Mouse (Mus musculus) intestine, embryonic 16.5 days (tissue): Measurements from ENCODE around the gene Dnah3. TPM values are rescaled to one million over a fixed set of nuclear protein-coding genes. Genes with fewer than 3 reads are reported as not detected.

ENCODE experiments used
- ATAC-seq: fragments of 200-750 bp; cut with Nextera tagmentation; 2 replicates; pipeline ENCODE4 v1.8.0; 2017; ENCODE audit warnings: moderate TSS enrichment, moderate library complexity
- H3K27ac ChIP-seq: fragments of 300-500 bp; sonication (generic); 2 replicates; pipeline ENCODE4 v1.5.1; 2014; ENCODE audit warnings: mild to moderate bottlenecking, low read length
- H3K27me3 ChIP-seq: fragments of 300-500 bp; sonication (generic); replicated peaks from 2 replicates; pipeline ENCODE4 v1.6.1; 2014; ENCODE audit warnings: low read length, control low read depth, mixed read lengths; ENCODE audit not compliant: control insufficient read depth, insufficient read depth
- H3K36me3 ChIP-seq: fragments of 300-500 bp; sonication (generic); 2 replicates; pipeline ENCODE4 v1.6.1; 2014; ENCODE audit warnings: low read length, control low read depth; ENCODE audit not compliant: control insufficient read depth, insufficient read depth
- H3K4me1 ChIP-seq: fragments of 300-500 bp; sonication (generic); 2 replicates; pipeline ENCODE4 v1.6.1; 2014; ENCODE audit warnings: low read length, control low read depth, mixed read lengths; ENCODE audit not compliant: control insufficient read depth, insufficient read depth
- H3K4me2 ChIP-seq: fragments of 300-500 bp; sonication (generic); 2 replicates; pipeline ENCODE4 v1.6.1; 2014; ENCODE audit warnings: low read depth, low read length, control low read depth
- H3K4me3 ChIP-seq: fragments of 300-500 bp; sonication (generic); 2 replicates; pipeline ENCODE4 v1.5.1; 2014; ENCODE audit warnings: mild to moderate bottlenecking, low read length
- H3K9ac ChIP-seq: fragments of 300-500 bp; sonication (generic); 2 replicates; pipeline ENCODE4 v1.6.1; 2014; ENCODE audit warnings: low read depth, low read length
- H3K9me3 ChIP-seq: fragments of 300-500 bp; sonication (generic); 2 replicates; pipeline ENCODE4 v1.6.1; 2016; ENCODE audit warnings: low read length, control low read depth; ENCODE audit not compliant: control insufficient read depth
- WGBS: fragments of 180-500 bp; shearing (Covaris S2); extraction: QIAGEN DNeasy Blood & Tissue Kit; methylation state at CpG from one replicate; pipeline ENCODE4 v1.1.7; 2014; 5-methylcytosine and 5-hydroxymethylcytosine counted together
- polyA plus RNA-seq: library from polyadenylated mRNA; unstranded; fragments of >200 nt; fragmentation: Nextera tagmentation; extraction: Ambion mirVana; gene quantifications from 2 replicates; pipeline ENCODE4 v1.2.1, GENCODE M21; 2015

The Dnah3 gene
- polyA plus RNA-seq, 1 experiment from 2014 or later = not detected

DNA sequence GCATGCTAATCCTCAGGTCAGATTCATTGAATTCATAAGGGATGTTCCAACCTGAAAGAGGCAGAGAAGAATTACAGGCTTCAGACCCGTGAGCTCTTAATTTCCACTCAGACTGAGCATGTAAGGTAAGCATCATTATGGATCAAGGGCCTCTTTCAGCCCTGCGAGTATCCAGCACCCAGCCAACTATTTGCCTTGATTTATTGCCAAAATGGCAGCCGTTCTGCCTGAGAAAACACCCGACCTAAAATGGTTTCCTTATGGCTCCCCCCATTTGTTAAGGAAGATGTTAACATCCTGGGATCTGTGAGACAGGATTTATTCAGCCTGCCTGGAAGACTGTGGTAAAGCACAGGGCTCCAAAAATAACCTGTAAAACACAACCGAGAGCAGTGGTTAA is 158.0 kb downstream of the Dnah3 start:
- no peak for ATAC-seq
- no peak overlapping the region for H3K27ac ChIP-seq
- WGBS = 58% methylated on average over 5 of the region's 5 CpGs

DNA sequence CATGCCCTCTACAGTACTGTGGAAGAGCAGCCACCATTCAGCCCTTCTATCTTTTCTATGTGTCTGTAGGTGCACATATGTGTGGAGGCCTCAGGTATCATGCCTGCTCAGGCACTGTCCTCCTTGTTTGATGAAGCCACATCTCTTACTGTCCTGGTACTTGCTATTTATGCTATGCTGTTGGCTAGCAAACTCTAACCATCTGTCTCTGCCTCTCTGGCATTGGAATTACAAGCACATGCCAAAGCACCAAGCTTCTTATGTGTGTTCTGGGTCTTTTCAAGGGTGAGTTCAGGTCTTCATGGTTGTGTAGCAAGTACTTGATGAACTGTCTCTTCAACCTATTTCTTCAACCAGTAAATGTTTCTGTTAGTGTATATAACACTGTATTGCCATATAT is 158.8 kb downstream of the Dnah3 start:
- H3K27me3 ChIP-seq = no peaks in the 10 kb centered on the region
- H3K4me3 ChIP-seq = no peak overlapping the region
- H3K36me3 ChIP-seq = no peaks in the 10 kb centered on the region
- no peaks in the 10 kb centered on the region for H3K4me1 ChIP-seq
- no peak overlapping the region for H3K27ac ChIP-seq
- ATAC-seq = no peak
- no peak overlapping the region for H3K9ac ChIP-seq
- H3K4me2 ChIP-seq = no peak overlapping the region
- H3K9me3 ChIP-seq = no peaks in the 10 kb centered on the region

More for the DNA sequence above, 158.0 kb downstream of the Dnah3 start:
- Histone ChIP-seq H3K4me2 (no peak overlapping the region), H3K36me3 (no peaks in the 10 kb centered on the region), H3K9ac (no peak overlapping the region), H3K9me3 (no peaks in the 10 kb centered on the region), H3K4me1 (no peaks in the 10 kb centered on the region), H3K27me3 (no peaks in the 10 kb centered on the region), H3K4me3 (no peak overlapping the region)

DNA sequence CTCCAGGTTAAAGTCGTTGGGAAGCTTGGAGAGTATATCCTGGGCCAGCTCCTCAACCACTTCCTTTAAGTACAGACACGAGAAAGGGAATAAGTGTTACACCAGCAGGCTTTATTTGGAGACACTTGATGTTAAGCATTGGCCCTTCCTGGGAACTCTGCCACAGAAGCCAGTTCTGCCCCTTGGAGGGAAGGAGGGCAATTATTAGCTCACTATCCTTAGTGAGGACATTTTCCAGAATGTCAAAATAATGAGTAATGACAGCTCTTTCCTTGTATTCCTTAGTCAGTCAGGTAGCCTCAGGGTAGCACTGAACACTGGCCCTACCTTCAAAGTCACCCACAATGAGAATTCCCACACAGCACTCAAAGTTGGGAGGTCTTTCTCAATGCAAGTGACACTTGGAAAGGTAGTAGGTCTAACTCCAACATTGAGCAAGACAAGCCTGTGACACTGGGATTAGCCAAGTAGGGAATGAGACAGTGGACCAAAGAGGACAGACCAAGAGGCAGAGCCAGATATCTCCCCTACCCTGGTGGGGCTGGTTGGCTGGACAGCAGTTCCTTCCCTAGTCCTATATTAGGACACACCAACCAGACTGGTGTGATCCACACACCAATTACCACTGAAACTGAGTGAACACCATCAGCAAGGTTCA is 166.2 kb downstream of the Dnah3 start:
- WGBS = 71% methylated on average over 2 of the region's 2 CpGs
- Histone ChIP-seq H3K36me3 (no peaks in the 10 kb centered on the region), H3K9ac (no peak overlapping the region), H3K9me3 (no peaks in the 10 kb centered on the region), H3K4me1 (no peaks in the 10 kb centered on the region), H3K4me2 (no peak overlapping the region), H3K27me3 (no peaks in the 10 kb centered on the region), H3K27ac (no peak overlapping the region), H3K4me3 (no peak overlapping the region)
- no peak for ATAC-seq

DNA sequence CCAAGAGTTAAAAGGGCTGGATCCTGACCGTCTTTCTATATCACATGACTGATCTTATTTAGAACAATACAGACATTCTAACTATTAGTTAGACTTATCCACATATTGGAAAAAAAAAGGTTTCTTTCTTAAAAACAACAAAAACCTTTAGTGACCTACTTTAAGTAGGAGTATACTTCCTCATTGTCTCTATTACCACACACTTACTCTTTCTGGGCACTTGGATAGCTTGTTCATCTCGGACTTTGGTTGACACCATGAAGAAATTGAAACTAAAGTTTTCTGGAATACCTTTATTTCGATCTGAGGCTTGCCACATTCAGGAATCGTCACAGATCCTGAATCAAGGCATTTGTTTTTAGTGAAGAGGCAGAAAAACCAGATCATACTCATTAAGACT is 174.0 kb downstream of the Dnah3 start:
- Histone ChIP-seq H3K9ac (no peak overlapping the region), H3K9me3 (no peaks in the 10 kb centered on the region), H3K36me3 (no peaks in the 10 kb centered on the region), H3K27me3 (no peaks in the 10 kb centered on the region), H3K4me1 (no peaks in the 10 kb centered on the region), H3K4me2 (no peak overlapping the region), H3K27ac (no peak overlapping the region), H3K4me3 (no peak overlapping the region)
- WGBS = 69% methylated on average over 4 of the region's 4 CpGs
- ATAC-seq = no peak

DNA sequence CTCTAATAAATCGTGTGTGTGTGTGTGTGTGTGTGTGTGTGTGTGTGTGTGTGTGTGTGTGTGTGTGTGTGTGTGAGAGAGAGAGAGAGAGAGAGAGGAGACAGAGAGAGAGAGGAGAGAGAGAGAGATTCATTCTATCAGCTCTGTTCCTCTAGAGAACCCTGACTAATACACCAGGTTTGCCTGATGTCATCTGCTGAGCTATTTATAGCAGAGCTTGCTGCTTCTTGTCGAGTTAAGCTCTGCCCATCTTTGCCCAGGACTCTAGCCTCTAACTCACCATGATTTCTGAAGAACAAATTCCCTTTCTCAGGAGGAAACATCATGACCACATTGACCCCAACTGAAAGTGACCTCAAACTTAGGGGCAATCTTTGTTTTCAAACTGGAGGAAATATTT is 174.6 kb downstream of the Dnah3 start:
- Histone ChIP-seq H3K27ac (no peak overlapping the region), H3K4me3 (no peak overlapping the region), H3K9ac (no peak overlapping the region), H3K9me3 (no peaks in the 10 kb centered on the region), H3K27me3 (no peaks in the 10 kb centered on the region), H3K4me1 (no peaks in the 10 kb centered on the region), H3K36me3 (no peaks in the 10 kb centered on the region), H3K4me2 (no peak overlapping the region)
- ATAC-seq = no peak
- WGBS = 44% methylated on average over 2 of the region's 2 CpGs

DNA sequence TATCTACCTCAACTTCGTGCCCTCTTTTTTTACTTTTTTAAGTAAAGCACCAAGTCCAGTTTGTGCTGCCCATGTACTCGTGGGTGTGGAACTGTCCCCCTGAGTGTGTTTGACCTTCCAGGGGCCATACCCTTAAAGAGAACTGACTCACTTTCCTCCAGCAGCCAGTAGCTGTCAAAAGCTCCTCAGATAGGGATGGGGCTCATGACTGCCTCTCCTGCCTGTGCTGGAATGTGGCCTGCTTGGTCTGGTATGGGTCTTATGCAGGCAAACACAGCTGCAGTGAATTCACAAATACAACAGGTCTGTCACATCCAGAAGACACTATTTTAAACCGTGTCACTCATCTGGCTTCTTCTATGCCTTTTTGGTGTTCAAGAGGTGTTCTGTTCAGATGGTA is 183.4 kb downstream of the Dnah3 start:
- no peak overlapping the region for H3K27ac ChIP-seq
- H3K36me3 ChIP-seq = no peaks in the 10 kb centered on the region
- no peak overlapping the region for H3K4me2 ChIP-seq
- H3K27me3 ChIP-seq = no peaks in the 10 kb centered on the region
- H3K9ac ChIP-seq = no peak overlapping the region
- no peaks in the 10 kb centered on the region for H3K9me3 ChIP-seq
- no peaks in the 10 kb centered on the region for H3K4me1 ChIP-seq
- 76% methylated on average over 3 of the region's 3 CpGs for WGBS
- ATAC-seq = no peak
- H3K4me3 ChIP-seq = no peak overlapping the region

DNA sequence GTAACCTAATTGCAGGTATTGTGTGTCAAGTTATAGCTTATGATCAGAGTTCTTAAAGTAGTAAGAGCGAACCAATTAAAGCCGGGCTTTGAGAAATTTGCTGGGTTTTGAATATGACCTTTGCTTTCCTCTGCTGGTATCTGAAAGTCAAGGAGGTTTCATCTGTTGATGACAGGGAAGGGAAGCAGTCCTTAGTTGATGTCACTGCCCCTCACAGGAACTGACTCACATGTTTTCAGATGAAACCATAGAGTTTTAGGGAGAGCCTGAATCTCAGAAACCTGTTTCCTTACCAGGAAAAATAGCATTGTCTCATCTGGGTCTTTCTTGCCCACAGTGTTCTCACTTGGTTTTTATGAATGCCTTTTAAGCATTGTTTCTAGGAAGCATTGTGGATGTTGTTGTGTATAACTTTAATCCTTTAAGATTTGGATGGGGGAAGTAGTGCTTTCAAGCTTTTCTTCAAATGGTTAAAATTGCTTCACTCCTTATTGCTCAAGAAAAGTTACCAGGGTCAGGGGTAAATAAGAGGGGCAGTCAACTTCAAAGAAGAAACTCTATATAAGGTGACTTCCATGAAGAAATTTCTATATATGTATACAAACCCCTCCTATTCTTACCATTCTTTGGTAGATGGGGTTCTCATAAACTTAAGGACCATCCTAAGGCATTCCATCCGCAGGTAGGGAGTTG is 188.4 kb downstream of the Dnah3 start:
- no peaks in the 10 kb centered on the region for H3K9me3 ChIP-seq
- no peak for ATAC-seq

DNA sequence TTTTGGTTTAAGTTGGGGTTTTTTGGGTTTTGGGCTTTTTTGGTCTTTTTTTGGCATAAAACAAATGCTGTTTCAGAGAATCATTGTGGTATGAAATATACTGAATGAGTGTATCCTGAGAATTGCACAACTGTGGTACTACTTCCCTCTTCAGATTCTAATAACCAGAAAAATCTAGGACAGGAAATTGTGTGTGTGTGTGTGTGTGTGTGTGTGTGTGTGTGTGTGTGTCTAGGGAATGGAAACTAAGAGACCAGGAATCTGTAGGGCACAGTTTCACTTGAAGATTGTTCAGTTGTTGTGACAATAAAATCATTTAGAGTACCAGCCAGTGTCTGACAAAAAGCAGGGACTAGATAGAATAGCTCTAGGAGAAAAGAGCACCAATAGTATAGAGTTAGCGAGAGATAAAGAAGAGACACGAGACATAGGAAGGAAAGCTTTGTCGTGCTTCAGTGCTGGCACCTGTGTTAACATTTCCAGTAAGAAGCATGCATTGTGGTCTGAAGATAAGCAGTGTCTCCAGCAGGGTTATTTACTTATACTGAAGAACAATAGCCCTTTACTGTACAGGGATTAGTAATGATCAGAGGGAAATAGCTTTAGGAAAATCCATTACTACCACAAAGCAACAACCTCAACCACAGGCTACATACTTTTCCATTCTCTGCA is 195.6 kb downstream of the Dnah3 start:
- Histone ChIP-seq H3K9me3 (no peaks in the 10 kb centered on the region), H3K4me1 (peaks cover 5% of the 10 kb centered on the region), H3K27me3 (no peaks in the 10 kb centered on the region), H3K4me3 (no peak overlapping the region), H3K27ac (no peak overlapping the region), H3K9ac (no peak overlapping the region), H3K36me3 (no peaks in the 10 kb centered on the region), H3K4me2 (no peak overlapping the region)
- WGBS = 65% methylated on average over 3 of the region's 3 CpGs
- ATAC-seq = no peak

More for the DNA sequence above, 188.4 kb downstream of the Dnah3 start:
- no peaks in the 10 kb centered on the region for H3K4me1 ChIP-seq
- no peak overlapping the region for H3K9ac ChIP-seq
- no peak overlapping the region for H3K4me3 ChIP-seq
- no peaks in the 10 kb centered on the region for H3K27me3 ChIP-seq
- no peaks in the 10 kb centered on the region for H3K36me3 ChIP-seq
- H3K4me2 ChIP-seq = no peak overlapping the region
- 84% methylated on average over 3 of the region's 3 CpGs for WGBS
- H3K27ac ChIP-seq = no peak overlapping the region

DNA sequence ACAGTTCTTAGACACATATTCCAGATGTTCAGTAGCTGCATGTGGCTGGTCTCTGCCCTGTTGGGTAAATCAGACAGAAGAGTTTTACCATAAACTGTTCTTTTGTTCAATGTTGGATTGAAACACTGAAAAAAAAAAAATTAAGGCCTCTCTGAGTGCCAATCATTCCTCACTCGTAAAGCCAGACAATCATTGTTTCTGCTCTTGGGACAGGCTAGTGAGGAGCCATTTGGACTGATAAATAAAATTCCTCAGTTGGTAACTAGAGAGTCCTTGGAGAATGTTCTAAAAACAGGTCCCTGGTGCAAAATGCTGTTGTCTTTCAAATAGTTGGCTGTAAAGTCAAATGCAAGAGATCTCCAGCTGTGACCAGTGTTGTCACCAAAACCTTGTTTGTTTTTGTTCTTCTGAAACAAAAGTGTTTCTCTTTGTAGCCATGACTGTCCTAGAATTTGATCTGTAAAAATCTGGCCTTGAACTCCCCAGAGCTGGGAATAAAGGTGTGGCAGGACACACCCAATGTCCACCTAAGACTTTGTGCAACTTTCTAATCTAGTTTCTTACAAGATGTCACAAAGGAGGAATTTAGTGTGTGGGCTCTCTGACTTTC is 196.7 kb downstream of the Dnah3 start:
- H3K4me3 ChIP-seq = no peak overlapping the region
- no peaks in the 10 kb centered on the region for H3K9me3 ChIP-seq
- H3K27ac ChIP-seq = no peak overlapping the region
- peaks cover 11% of the 10 kb centered on the region for H3K4me1 ChIP-seq
- no peak for ATAC-seq
- no peak overlapping the region for H3K4me2 ChIP-seq
- no peaks in the 10 kb centered on the region for H3K27me3 ChIP-seq
- no peaks in the 10 kb centered on the region for H3K36me3 ChIP-seq
- 67% methylated on average over 1 of the region's 1 CpGs for WGBS
- no peak overlapping the region for H3K9ac ChIP-seq
